Mouse (Mus musculus): ENCODE results near the gene Slc9a9. TPM values are rescaled to one million over a fixed set of nuclear protein-coding genes. Genes with fewer than 3 reads are reported as not detected.

The Slc9a9 gene
- total and polyA plus RNA-seq, 3 experiments: 0.46 to 0.71 TPM; not detected in 1

- Histone ChIP-seq H3K9me3 (replicated peaks; ENCODE audit: insufficient read depth, low read length) (no peaks in the 10 kb centered on the region), H3K36me3 (ENCODE audit: control insufficient read depth in 1 of 2, insufficient read depth in 2 of 2, low read length in 2 of 2) (no peaks in the 10 kb centered on the region)
- no peak for TF ChIP-seq SMC3 (IDR thresholded peaks at IDR 0.05; ENCODE audit: low read depth, low read length)
- no peak for TF ChIP-seq POLR2A (IDR thresholded peaks at IDR 0.05; ENCODE audit: control insufficient read depth in 1 of 2, insufficient read depth in 1 of 2, low read depth in 1 of 2, low read length in 2 of 2, poor library complexity in 1 of 2)
- TF ChIP-seq POLR2AphosphoS5 (IDR thresholded peaks at IDR 0.05; ENCODE audit: borderline replicate concordance, low read depth, low read length): no peak
- no peak for TF ChIP-seq USF2 (IDR thresholded peaks at IDR 0.05; ENCODE audit: borderline replicate concordance in 1 of 2, insufficient read depth in 1 of 2, low read depth in 1 of 2, low read length in 2 of 2)
- TF ChIP-seq UBTF (IDR thresholded peaks at IDR 0.05; ENCODE audit: borderline replicate concordance, insufficient read depth, low read depth, low read length): no peak
- TF ChIP-seq ELF1 (IDR thresholded peaks at IDR 0.05; ENCODE audit: low read depth, low read length): no peak
- no peak for TF ChIP-seq POLR2AphosphoS2 (IDR thresholded peaks at IDR 0.05; ENCODE audit: low read length)
- TF ChIP-seq MAFK (IDR thresholded peaks at IDR 0.05; ENCODE audit: borderline replicate concordance, low read depth, low read length): no peak
- no peak for TF ChIP-seq GATA1 (IDR thresholded peaks at IDR 0.05; ENCODE audit: low read depth, low read length)
- TF ChIP-seq MXI1 (IDR thresholded peaks at IDR 0.05; ENCODE audit: low read depth, low read length): no peak
- TF ChIP-seq TBP (IDR thresholded peaks at IDR 0.05; ENCODE audit: low read depth, low read length): no peak
- TF ChIP-seq ZKSCAN1 (IDR thresholded peaks at IDR 0.05; ENCODE audit: low read depth, low read length): no peak
- no peak for TF ChIP-seq CHD2 (IDR thresholded peaks at IDR 0.05; ENCODE audit: low read length)
- no peak for TF ChIP-seq MEF2A (IDR thresholded peaks at IDR 0.05; ENCODE audit: extremely low read depth, insufficient replicate concordance, low read depth, low read length, poor library complexity, severe bottlenecking)
- TF ChIP-seq MAZ (IDR thresholded peaks at IDR 0.05; ENCODE audit: low read depth, low read length): no peak
- TF ChIP-seq ZNF384 (IDR thresholded peaks at IDR 0.05; ENCODE audit: low read depth, low read length): no peak
- no peak for TF ChIP-seq TAL1 (IDR thresholded peaks at IDR 0.05; ENCODE audit: low read length)
- no peak for TF ChIP-seq USF1 (IDR thresholded peaks at IDR 0.05; ENCODE audit: low read depth, low read length)
- TF ChIP-seq ZC3H11A (IDR thresholded peaks at IDR 0.05; ENCODE audit: low read depth, low read length): no peak
- TF ChIP-seq SIN3A (IDR thresholded peaks at IDR 0.05; ENCODE audit: low read length): no peak
Measured at GRCm38 (mm10) chr9:94685640-94686039, 15.9 kb downstream of the Slc9a9 start.

DNA sequence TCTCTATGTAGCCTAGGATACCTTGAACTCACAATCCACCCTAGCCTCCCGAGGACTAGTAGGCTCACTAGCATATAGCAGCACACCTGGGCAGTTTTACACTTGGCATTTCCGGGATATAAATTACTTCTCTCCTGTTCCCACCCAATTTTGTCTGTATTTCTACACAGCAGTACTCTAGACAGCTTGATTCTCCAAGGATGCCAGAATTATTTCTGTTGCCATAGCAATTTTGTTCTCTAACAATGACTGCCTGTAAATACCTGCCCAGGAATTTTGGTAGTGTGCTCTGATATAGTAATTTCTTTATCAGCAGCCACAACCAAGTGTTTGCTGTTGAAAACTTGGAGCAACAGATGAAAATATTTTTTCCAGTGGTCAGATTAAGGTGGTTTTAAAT lies 16.7 kb downstream of the Slc9a9 start:
- Histone ChIP-seq H3K36me3 (ENCODE audit: control insufficient read depth in 1 of 2, insufficient read depth in 2 of 2, low read length in 2 of 2) (no peaks in the 10 kb centered on the region), H3K4me3 (ENCODE audit: control insufficient read depth in 1 of 2, insufficient read depth in 1 of 2, low read depth in 2 of 2, low read length in 2 of 2) (no peak overlapping the region), H3K9me3 (replicated peaks; ENCODE audit: insufficient read depth, low read length) (no peaks in the 10 kb centered on the region), H3K27ac (ENCODE audit: control insufficient read depth, low read depth, low read length) (no peak overlapping the region), H3K4me1 (ENCODE audit: control insufficient read depth in 1 of 2, insufficient read depth in 2 of 2, low read length in 2 of 2) (no peaks in the 10 kb centered on the region), H3K79me2 (ENCODE audit: control insufficient read depth, insufficient read depth, low read length, poor library complexity) (no peaks in the 10 kb centered on the region), H3K27me3 (ENCODE audit: control insufficient read depth in 1 of 2, insufficient read depth in 2 of 2, low read length in 2 of 2) (no peaks in the 10 kb centered on the region), H3K9ac (ENCODE audit: control insufficient read depth, low read depth, low read length, poor library complexity, severe bottlenecking) (no peak overlapping the region)
- no peak for DNase-seq (ENCODE audit: low read depth, low spot score)
- TF ChIP-seq ELF1 (IDR thresholded peaks at IDR 0.05; ENCODE audit: low read depth, low read length) (no peak), ZMIZ1 (IDR thresholded peaks at IDR 0.05; ENCODE audit: low read depth, low read length) (no peak)

More at GRCm38 (mm10) chr9:94685640-94686039, 15.9 kb downstream of the Slc9a9 start:
- H3K4me3 ChIP-seq (ENCODE audit: control insufficient read depth in 1 of 2, insufficient read depth in 1 of 2, low read depth in 2 of 2, low read length in 2 of 2): no peak overlapping the region
- no peaks in the 10 kb centered on the region for H3K79me2 ChIP-seq (ENCODE audit: control insufficient read depth, insufficient read depth, low read length, poor library complexity)
- no peaks in the 10 kb centered on the region for H3K27me3 ChIP-seq (ENCODE audit: control insufficient read depth in 1 of 2, insufficient read depth in 2 of 2, low read length in 2 of 2)
- H3K4me1 ChIP-seq (ENCODE audit: control insufficient read depth in 1 of 2, insufficient read depth in 2 of 2, low read length in 2 of 2): no peaks in the 10 kb centered on the region
- no peak overlapping the region for H3K27ac ChIP-seq (ENCODE audit: control insufficient read depth, low read depth, low read length)
- DNase-seq (ENCODE audit: low read depth, low spot score): no peak
- no peak overlapping the region for H3K9ac ChIP-seq (ENCODE audit: control insufficient read depth, low read depth, low read length, poor library complexity, severe bottlenecking)

All from MEL (cell line).